Mouse (Mus musculus): Measurements from ENCODE around the gene Golga2. TPM values are rescaled to one million over a fixed set of nuclear protein-coding genes. Genes with fewer than 3 reads are reported as not detected.

Golga2 gene
- 11.1 TPM for polyA plus RNA-seq (2014; fragmentation: Illumina TruSeq; extraction: RNeasy Lipid Tissue Mini Kit (QIAGEN cat#74804); ENCODE audit: low read depth, low replicate concordance)

GRCm38 (mm10) chr2:32287334-32287840, at the start of gene Golga2:
TSS of gene Golga2 (plus strand) at chr2:32287384.

GRCm38 (mm10) chr2:32259657-32260417, 27.3 kb upstream of the Golga2 start, which contains the start of gene Uck1:
TSS of gene Uck1 (minus strand) at chr2:32260159.

GRCm38 (mm10) chr2:32287923-32288367, 761 bp downstream of the Golga2 start, which contains the start of gene Swi5:
TSS of gene Swi5 (minus strand) at chr2:32288075.

GRCm38 (mm10) chr2:32352151-32353006, 65.2 kb downstream of the Golga2 start, which contains the start of gene Ciz1:
TSS of gene Ciz1 (plus strand) at chr2:32352327.

GRCm38 (mm10) chr2:32353007-32353542, 65.9 kb downstream of the Golga2 start, which contains the start of gene Dnm1:
TSS of gene Dnm1 (minus strand) at chr2:32353338.

Other genes starting within 250 kb of the Golga2 start
- 0.40 TPM for gene Fam78a, start 202.5 kb upstream of the Golga2 start, polyA plus RNA-seq (2014; fragmentation: Illumina TruSeq; extraction: RNeasy Lipid Tissue Mini Kit (QIAGEN cat#74804); ENCODE audit: low read depth, low replicate concordance)
- gene Plpp7, start 191.9 kb upstream of the Golga2 start, polyA plus RNA-seq (2014; fragmentation: Illumina TruSeq; extraction: RNeasy Lipid Tissue Mini Kit (QIAGEN cat#74804); ENCODE audit: low read depth, low replicate concordance), result not detected
- 21.5 TPM for gene Prrc2b, start 136.3 kb upstream of the Golga2 start, polyA plus RNA-seq (2014; fragmentation: Illumina TruSeq; extraction: RNeasy Lipid Tissue Mini Kit (QIAGEN cat#74804); ENCODE audit: low read depth, low replicate concordance)
- gene Pomt1, start 50.8 kb upstream of the Golga2 start, polyA plus RNA-seq (2014; fragmentation: Illumina TruSeq; extraction: RNeasy Lipid Tissue Mini Kit (QIAGEN cat#74804); ENCODE audit: low read depth, low replicate concordance), result 8.6 TPM
- gene Uck1, start 27.2 kb upstream of the Golga2 start, polyA plus RNA-seq (2014; fragmentation: Illumina TruSeq; extraction: RNeasy Lipid Tissue Mini Kit (QIAGEN cat#74804); ENCODE audit: low read depth, low replicate concordance), result 17.3 TPM
- gene Swi5, start 691 bp downstream of the Golga2 start, polyA plus RNA-seq (2014; fragmentation: Illumina TruSeq; extraction: RNeasy Lipid Tissue Mini Kit (QIAGEN cat#74804); ENCODE audit: low read depth, low replicate concordance), result 354 TPM
- 4.2 TPM for gene Ciz1, start 64.9 kb downstream of the Golga2 start, polyA plus RNA-seq (2014; fragmentation: Illumina TruSeq; extraction: RNeasy Lipid Tissue Mini Kit (QIAGEN cat#74804); ENCODE audit: low read depth, low replicate concordance)
- 0.40 TPM for gene Dnm1, start 66.0 kb downstream of the Golga2 start, polyA plus RNA-seq (2014; fragmentation: Illumina TruSeq; extraction: RNeasy Lipid Tissue Mini Kit (QIAGEN cat#74804); ENCODE audit: low read depth, low replicate concordance)
- gene 1110008P14Rik, start 94.6 kb downstream of the Golga2 start, polyA plus RNA-seq (2014; fragmentation: Illumina TruSeq; extraction: RNeasy Lipid Tissue Mini Kit (QIAGEN cat#74804); ENCODE audit: low read depth, low replicate concordance), result 1.6 TPM
- gene Lcn2, start 100.9 kb downstream of the Golga2 start, polyA plus RNA-seq (2014; fragmentation: Illumina TruSeq; extraction: RNeasy Lipid Tissue Mini Kit (QIAGEN cat#74804); ENCODE audit: low read depth, low replicate concordance), result 2.1 TPM
- gene Ptges2, start 108.5 kb downstream of the Golga2 start, polyA plus RNA-seq (2014; fragmentation: Illumina TruSeq; extraction: RNeasy Lipid Tissue Mini Kit (QIAGEN cat#74804); ENCODE audit: low read depth, low replicate concordance), result 1.8 TPM
- 0.85 TPM for gene Naif1, start 163.1 kb downstream of the Golga2 start, polyA plus RNA-seq (2014; fragmentation: Illumina TruSeq; extraction: RNeasy Lipid Tissue Mini Kit (QIAGEN cat#74804); ENCODE audit: low read depth, low replicate concordance)
- 16.5 TPM for gene Slc25a25, start 164.1 kb downstream of the Golga2 start, polyA plus RNA-seq (2014; fragmentation: Illumina TruSeq; extraction: RNeasy Lipid Tissue Mini Kit (QIAGEN cat#74804); ENCODE audit: low read depth, low replicate concordance)
- 8.8 TPM for gene Fam102a, start 247.9 kb downstream of the Golga2 start, polyA plus RNA-seq (2014; fragmentation: Illumina TruSeq; extraction: RNeasy Lipid Tissue Mini Kit (QIAGEN cat#74804); ENCODE audit: low read depth, low replicate concordance)